ENCODE assay signal across 8 mouse cellular contexts in genomic region chrX:48034144-48035113, GRCm38 (mm10). TPM values are rescaled to one million over a fixed set of nuclear protein-coding genes. Genes with fewer than 3 reads are reported as not detected.
DNase-seq lines count a peak whose midpoint lies in the region; ATAC-seq and TF ChIP-seq lines count a peak whose summit lies in the region.

Apln (minus strand) TSS chrX:48034853.

- TF ChIP-seq POLR2A in cortical plate, adult 2 months (IDR thresholded peaks at IDR 0.05; ENCODE audit: extremely low read depth, insufficient read depth, low read length), result 0 out of 2 replicates have a peak, but pooled peaks have one; percentile 21

- H3K27me3 ChIP-seq in heart, embryonic 11.5 days (ENCODE audit: control insufficient read depth, insufficient read depth, low read length), result peaks cover 39% of the 10 kb centered on the region
- H3K27me3 ChIP-seq in kidney, embryonic 16.5 days (ENCODE audit: insufficient read depth, low read length), result peaks cover 10% of the 10 kb centered on the region; the same call in 1 of the 2 replicates
- H3K27me3 ChIP-seq in liver, embryonic 15.5 days, result peaks cover 61% of the 10 kb centered on the region
- H3K27me3 ChIP-seq in neural tube, embryonic 14.5 days (ENCODE audit: control insufficient read depth, insufficient read depth, low read length), result 0 out of 2 replicates have a peak, but pooled peaks cover 2% of the 10 kb centered on the region

- H3K27ac ChIP-seq in cortical plate, adult 2 months (ENCODE audit: insufficient read depth, low read length), result peak within 1 kb of the TSS; percentile 50; the same call in 1 of the 2 replicates
- no peak within 1 kb of the TSS for H3K27ac ChIP-seq in heart, embryonic 11.5 days (ENCODE audit: low read depth, low read length)
- no peak within 1 kb of the TSS for H3K27ac ChIP-seq in kidney, embryonic 16.5 days (ENCODE audit: low read length)
- no peak within 1 kb of the TSS for H3K27ac ChIP-seq in liver, embryonic 15.5 days (replicated peaks)
- no peak within 1 kb of the TSS for H3K27ac ChIP-seq in neural tube, embryonic 14.5 days (ENCODE audit: low read depth, low read length)

- H3K36me3 ChIP-seq in heart, embryonic 11.5 days (ENCODE audit: control insufficient read depth, insufficient read depth, low read length), result no peaks in the 10 kb centered on the region
- no peaks in the 10 kb centered on the region for H3K36me3 ChIP-seq in kidney, embryonic 16.5 days (ENCODE audit: insufficient read depth, low read length)
- H3K36me3 ChIP-seq in liver, embryonic 15.5 days (replicated peaks), result no peaks in the 10 kb centered on the region
- H3K36me3 ChIP-seq in neural tube, embryonic 14.5 days (ENCODE audit: control insufficient read depth, insufficient read depth, low read length), result no peaks in the 10 kb centered on the region

- WGBS in heart, embryonic 11.5 days (ENCODE audit: insufficient replicate concordance), result 17% methylated on average over 68 of the region's 73 CpGs
- WGBS in kidney, embryonic 16.5 days, result 26% methylated on average over 69 of the region's 73 CpGs
- WGBS in liver, embryonic 15.5 days (ENCODE audit: insufficient replicate concordance), result 14% methylated on average over 71 of the region's 73 CpGs
- 17% methylated on average over 57 of the region's 73 CpGs for WGBS in neural tube, embryonic 14.5 days

- H3K4me1 ChIP-seq in cortical plate, adult 2 months (ENCODE audit: control insufficient read depth, insufficient read depth, low read length), result no peaks in the 10 kb centered on the region; the same call in 1 of the 2 replicates
- no peaks in the 10 kb centered on the region for H3K4me1 ChIP-seq in heart, embryonic 11.5 days (ENCODE audit: control insufficient read depth, insufficient read depth, low read length)
- H3K4me1 ChIP-seq in kidney, embryonic 16.5 days (ENCODE audit: insufficient read depth, low read length), result no peaks in the 10 kb centered on the region
- H3K4me1 ChIP-seq in liver, embryonic 15.5 days (replicated peaks), result no peaks in the 10 kb centered on the region
- no peaks in the 10 kb centered on the region for H3K4me1 ChIP-seq in neural tube, embryonic 14.5 days (ENCODE audit: control insufficient read depth, insufficient read depth, low read length)

- ATAC-seq in heart, embryonic 11.5 days (replicated peaks; ENCODE audit: insufficient number of reproducible peaks, low FRiP score, low TSS enrichment), result 0 out of 2 replicates have a peak, but pooled peaks have one; percentile 26
- ATAC-seq in kidney, embryonic 16.5 days (ENCODE audit: low FRiP score, low TSS enrichment), result peak; percentile 83
- no peak for ATAC-seq in liver, embryonic 15.5 days (ENCODE audit: insufficient read depth)
- peak; percentile 78 for ATAC-seq in neural tube, embryonic 14.5 days (ENCODE audit: low read depth)

- no peaks in the 10 kb centered on the region for H3K9me3 ChIP-seq in heart, embryonic 11.5 days (replicated peaks; ENCODE audit: control insufficient read depth, low read length)
- no peaks in the 10 kb centered on the region for H3K9me3 ChIP-seq in kidney, embryonic 16.5 days (ENCODE audit: low read length)
- no peaks in the 10 kb centered on the region for H3K9me3 ChIP-seq in liver, embryonic 15.5 days (replicated peaks)
- H3K9me3 ChIP-seq in neural tube, embryonic 14.5 days (ENCODE audit: control insufficient read depth, low read length), result no peaks in the 10 kb centered on the region

- H3K4me3 ChIP-seq in cortical plate, adult 2 months (ENCODE audit: insufficient read depth, low read length), result peak within 1 kb of the TSS; percentile 50
- H3K4me3 ChIP-seq in heart, embryonic 11.5 days (ENCODE audit: low read depth, low read length), result peak within 1 kb of the TSS; percentile 46
- peak within 1 kb of the TSS; percentile 48 for H3K4me3 ChIP-seq in kidney, embryonic 16.5 days (ENCODE audit: low read length)
- peak within 1 kb of the TSS; percentile 35 for H3K4me3 ChIP-seq in liver, embryonic 15.5 days (replicated peaks)
- peak within 1 kb of the TSS; percentile 34 for H3K4me3 ChIP-seq in neural tube, embryonic 14.5 days (ENCODE audit: low read depth, low read length)

- TF ChIP-seq CTCF in cortical plate, adult 2 months (IDR thresholded peaks at IDR 0.05; ENCODE audit: extremely low read depth, insufficient read depth, low read length), result no peak

- H3K4me2 ChIP-seq in heart, embryonic 11.5 days, result peak within 1 kb of the TSS; percentile 80
- peak within 1 kb of the TSS; percentile 81 for H3K4me2 ChIP-seq in kidney, embryonic 16.5 days (replicated peaks; ENCODE audit: low read depth, low read length)
- H3K4me2 ChIP-seq in liver, embryonic 15.5 days, result peak within 1 kb of the TSS; percentile 62
- H3K4me2 ChIP-seq in neural tube, embryonic 14.5 days (ENCODE audit: low read depth, low read length), result peak within 1 kb of the TSS; percentile 63

- DNase-seq in urinary bladder, postnatal 14 days (ENCODE audit: low spot score), result peak; percentile 36
- DNase-seq in urinary bladder, postnatal 10 days (ENCODE audit: low spot score), result no peak
- DNase-seq in c-Kit-positive CD71-positive TER-119-positive erythroid progenitor cells, embryonic 14.5 days (ENCODE audit: low spot score), result no peak

- peak within 1 kb of the TSS; percentile 54; the same call in 1 of the 2 replicates for H3K9ac ChIP-seq in heart, embryonic 11.5 days (ENCODE audit: low read depth, low read length)
- peak within 1 kb of the TSS; percentile 66 for H3K9ac ChIP-seq in kidney, embryonic 16.5 days (replicated peaks; ENCODE audit: low read length)
- H3K9ac ChIP-seq in liver, embryonic 15.5 days, result no peak within 1 kb of the TSS
- H3K9ac ChIP-seq in neural tube, embryonic 14.5 days (replicated peaks; ENCODE audit: low read depth, low read length), result no peak within 1 kb of the TSS; the same call in 1 of the 2 replicates

RNA-seq across cellular contexts. Expression of gene Apln, which starts in this region (rescaled TPM):
- polyA plus RNA-seq in cortical plate, adult 2 months (2012; rRNA removed), result 27.7 and 30.1 TPM in 2 replicates
- 0.84 and 0.93 TPM in 2 replicates for polyA plus RNA-seq in heart, embryonic 11.5 days (2014; fragmentation: Nextera tagmentation; extraction: Ambion mirVana)
- polyA plus RNA-seq in kidney, embryonic 16.5 days (2015; fragmentation: Nextera tagmentation; extraction: Ambion mirVana), result 6.2 and 7.1 TPM in 2 replicates
- polyA plus RNA-seq in liver, embryonic 15.5 days (2015; fragmentation: Nextera tagmentation; extraction: Ambion mirVana), result 0.17 TPM in 2 replicates
- polyA plus RNA-seq in neural tube, embryonic 14.5 days (2014; fragmentation: Nextera tagmentation; extraction: Ambion mirVana), result 0.98 and 2.1 TPM in 2 replicates

Comparison
In these comparisons a context has a peak if more than half of its experiments do, and no peak if none do; other contexts are left out.
1. Peak in ATAC-seq, H3K4me3 ChIP-seq, H3K9ac ChIP-seq and H3K4me2 ChIP-seq in heart, embryonic 11.5 days; RNA of the gene not detected or under 1 TPM.